Mouse (Mus musculus): Measurements from ENCODE around the gene Gm49336. TPM values are rescaled to one million over a fixed set of nuclear protein-coding genes. Genes with fewer than 3 reads are reported as not detected.

Gene Gm49336
- polyA plus RNA-seq, 1 experiment from 2014 or later: 50.9 TPM

DNA sequence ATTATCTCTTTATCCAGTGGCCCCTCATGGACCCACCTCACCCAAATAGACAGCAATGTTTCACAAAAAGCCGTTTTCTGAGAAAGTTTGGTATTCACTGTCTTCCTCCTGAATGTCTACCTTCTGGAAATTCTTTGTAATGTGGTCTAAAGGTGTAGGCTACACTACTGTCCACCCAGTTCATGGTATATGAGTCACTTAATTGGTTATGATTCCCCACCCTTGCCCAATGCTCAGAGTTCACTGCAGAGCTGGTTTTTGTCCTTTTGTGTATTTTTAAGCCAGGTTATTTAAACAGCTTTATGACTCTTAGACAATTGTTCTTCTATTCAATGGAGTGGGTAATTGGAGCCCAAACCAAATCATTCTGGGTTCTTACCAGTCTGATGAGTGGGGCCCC, 35.2 kb downstream of the Gm49336 start:
- Histone ChIP-seq H3K9ac (no peak overlapping the region), H3K27ac (no peak overlapping the region), H3K4me1 (no peaks in the 10 kb centered on the region), H3K4me2 (no peak overlapping the region), H3K36me3 (ENCODE audit: poor library complexity, severe bottlenecking) (peaks cover 39% of the 10 kb centered on the region), H3K4me3 (no peak overlapping the region), H3K27me3 (no peaks in the 10 kb centered on the region), H3K9me3 (replicated peaks) (no peaks in the 10 kb centered on the region)
- 89% methylated on average over 1 of the region's 1 CpGs for WGBS
- ATAC-seq: no peak

DNA sequence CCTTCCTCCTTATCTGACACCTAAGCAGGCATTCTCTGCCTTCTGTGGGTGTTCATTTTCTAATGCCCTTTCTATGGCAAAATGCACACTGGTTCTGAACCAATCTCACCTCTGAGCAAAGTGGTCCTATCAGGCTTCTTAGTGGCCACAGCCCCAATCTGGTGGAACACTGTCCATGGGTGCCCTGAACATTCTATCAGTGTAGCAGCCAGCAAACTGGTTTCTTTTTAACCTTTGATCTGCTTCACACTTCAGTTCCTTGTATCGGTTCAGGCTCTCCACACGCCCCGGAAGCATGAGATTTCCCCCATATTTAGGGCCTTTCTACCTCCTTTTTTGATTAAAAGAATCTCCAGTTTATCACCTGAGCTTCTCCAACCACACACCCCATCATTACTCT, 36.3 kb downstream of the Gm49336 start:
- H3K27ac ChIP-seq: no peak overlapping the region
- no peak overlapping the region for H3K9ac ChIP-seq
- ATAC-seq: no peak
- peaks cover 35% of the 10 kb centered on the region for H3K36me3 ChIP-seq (ENCODE audit: poor library complexity, severe bottlenecking)
- 95% methylated on average over 3 of the region's 3 CpGs for WGBS
- H3K4me2 ChIP-seq: no peak overlapping the region
- no peaks in the 10 kb centered on the region for H3K4me1 ChIP-seq
- H3K4me3 ChIP-seq: no peak overlapping the region
- no peaks in the 10 kb centered on the region for H3K9me3 ChIP-seq (replicated peaks)
- H3K27me3 ChIP-seq: no peaks in the 10 kb centered on the region

DNA sequence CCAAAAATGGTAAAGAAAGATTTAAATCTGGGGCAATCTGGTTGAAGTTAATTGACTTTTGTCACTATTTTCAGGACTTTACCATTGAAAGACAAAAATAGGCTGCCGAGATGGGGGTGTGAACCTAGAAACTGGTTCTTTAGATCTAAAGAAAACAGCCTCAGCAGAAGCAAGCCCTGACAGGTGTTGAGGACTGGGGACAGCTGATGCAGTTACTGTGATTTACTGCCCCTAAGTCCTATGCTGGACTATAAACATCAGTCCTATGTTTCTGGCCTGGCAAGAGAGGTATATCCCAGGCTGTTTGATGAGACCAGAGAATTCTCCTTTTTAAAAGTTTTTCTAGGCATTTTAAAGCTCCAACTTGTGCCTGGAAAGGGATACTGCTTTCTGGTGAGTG, 37.3 kb downstream of the Gm49336 start:
- no peaks in the 10 kb centered on the region for H3K27me3 ChIP-seq
- H3K4me2 ChIP-seq: no peak overlapping the region
- no peaks in the 10 kb centered on the region for H3K4me1 ChIP-seq
- H3K9ac ChIP-seq: no peak overlapping the region
- H3K4me3 ChIP-seq: no peak overlapping the region
- ATAC-seq: no peak
- peaks cover 26% of the 10 kb centered on the region for H3K36me3 ChIP-seq (ENCODE audit: poor library complexity, severe bottlenecking)
- no peak overlapping the region for H3K27ac ChIP-seq
- H3K9me3 ChIP-seq (replicated peaks): no peaks in the 10 kb centered on the region
- WGBS: 82% methylated on average over 1 of the region's 1 CpGs

DNA sequence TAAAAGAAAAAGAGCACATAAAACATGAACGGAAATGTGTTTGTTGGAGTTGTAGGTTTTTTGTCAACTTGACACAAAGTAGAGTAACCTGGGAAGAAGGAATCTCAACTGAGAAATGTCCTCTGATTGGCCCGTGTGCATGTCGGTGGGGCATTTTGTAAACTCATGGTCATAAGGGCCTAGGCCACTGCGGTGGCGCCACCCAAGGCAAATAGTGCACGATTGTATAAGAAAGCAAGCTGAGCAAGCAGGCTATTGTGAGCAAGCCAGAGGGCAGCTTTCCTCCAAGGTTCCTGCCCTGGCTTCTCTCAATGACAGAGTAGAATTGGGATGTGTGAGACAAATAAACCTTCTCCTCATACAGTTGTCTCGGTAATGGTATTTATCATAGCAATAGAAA, 42.1 kb downstream of the Gm49336 start:
- H3K4me3 ChIP-seq: no peak overlapping the region
- no peaks in the 10 kb centered on the region for H3K36me3 ChIP-seq (ENCODE audit: poor library complexity, severe bottlenecking)
- no peak overlapping the region for H3K9ac ChIP-seq
- WGBS: 93% methylated on average over 7 of the region's 7 CpGs
- no peak overlapping the region for H3K4me2 ChIP-seq
- ATAC-seq: no peak
- no peak overlapping the region for H3K27ac ChIP-seq
- no peaks in the 10 kb centered on the region for H3K4me1 ChIP-seq
- H3K9me3 ChIP-seq (replicated peaks): no peaks in the 10 kb centered on the region
- H3K27me3 ChIP-seq: no peaks in the 10 kb centered on the region

DNA sequence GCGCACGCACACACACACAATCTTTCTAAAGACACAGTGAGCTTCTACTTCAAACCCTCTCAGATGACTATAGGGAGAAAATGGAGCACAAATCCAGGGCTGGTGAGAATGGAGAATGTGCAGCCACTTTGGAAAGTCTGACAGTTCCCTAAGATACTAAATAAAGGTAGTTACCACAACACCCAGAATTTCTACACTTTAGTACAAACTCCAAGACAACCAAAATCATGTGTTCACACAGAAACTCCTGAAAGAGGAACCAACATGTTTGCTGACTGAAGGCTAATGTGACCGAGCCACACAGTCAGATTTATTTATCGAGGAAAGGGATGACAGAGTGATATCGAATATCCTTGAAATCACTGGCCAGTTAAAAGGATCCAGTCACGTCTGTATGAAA, 46.3 kb downstream of the Gm49336 start:
- H3K9ac ChIP-seq: no peak overlapping the region
- no peak overlapping the region for H3K4me2 ChIP-seq
- H3K4me1 ChIP-seq: no peaks in the 10 kb centered on the region
- H3K27ac ChIP-seq: no peak overlapping the region
- H3K27me3 ChIP-seq: no peaks in the 10 kb centered on the region
- ATAC-seq: no peak
- H3K36me3 ChIP-seq (ENCODE audit: poor library complexity, severe bottlenecking): no peaks in the 10 kb centered on the region
- H3K9me3 ChIP-seq (replicated peaks): no peaks in the 10 kb centered on the region
- H3K4me3 ChIP-seq: no peak overlapping the region
- 94% methylated on average over 6 of the region's 6 CpGs for WGBS

DNA sequence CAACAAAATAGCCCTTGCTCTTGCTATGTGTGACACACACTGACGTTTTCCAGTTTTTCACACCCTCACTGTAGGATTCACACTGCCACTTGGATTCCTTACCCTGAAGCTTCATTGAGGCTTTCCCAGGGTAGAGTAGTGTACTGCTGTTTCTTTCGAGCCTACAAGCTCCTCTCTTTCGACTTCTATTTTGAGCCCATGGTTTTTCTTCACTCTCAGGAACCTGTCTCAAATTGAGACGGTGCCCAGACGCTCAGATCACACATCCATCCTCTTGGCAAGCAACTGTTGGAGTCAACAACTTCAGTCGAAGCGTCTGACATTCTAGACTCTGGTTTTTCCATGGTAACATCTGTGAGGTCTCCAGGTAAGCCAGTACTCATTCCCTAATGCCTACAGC, 54.4 kb downstream of the Gm49336 start, which contains the start of gene Atp8a2:
Gene Atp8a2 (minus strand): TSS at position 296 of the 400 bp plus-strand sequence.
- no peak for ATAC-seq
- Histone ChIP-seq H3K4me1 (no peaks in the 10 kb centered on the region), H3K36me3 (ENCODE audit: poor library complexity, severe bottlenecking) (no peaks in the 10 kb centered on the region), H3K4me2 (no peak within 1 kb of the TSS), H3K9me3 (replicated peaks) (no peaks in the 10 kb centered on the region), H3K9ac (no peak within 1 kb of the TSS), H3K27ac (no peak within 1 kb of the TSS), H3K27me3 (no peaks in the 10 kb centered on the region), H3K4me3 (no peak within 1 kb of the TSS)
- 81% methylated on average over 7 of the region's 7 CpGs for WGBS

DNA sequence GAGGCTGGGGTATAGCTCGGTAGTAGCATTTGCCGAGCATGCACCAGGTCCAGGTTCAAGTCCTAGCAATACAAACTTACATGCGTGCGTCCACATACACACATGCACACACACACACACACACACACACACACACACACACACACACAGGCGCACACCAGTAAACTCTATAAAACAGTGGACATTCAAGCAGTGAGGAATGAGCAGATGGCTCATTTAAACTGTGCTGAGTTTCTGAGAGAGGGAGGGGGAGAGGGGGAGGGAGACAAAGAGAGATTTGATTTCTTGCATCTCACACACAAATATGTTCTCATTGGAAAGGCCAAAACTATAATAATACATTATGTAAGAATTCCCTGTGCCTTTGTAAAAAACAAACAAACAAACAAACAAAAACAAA, 55.3 kb downstream of the Gm49336 start:
- Histone ChIP-seq H3K4me1 (no peaks in the 10 kb centered on the region), H3K27me3 (no peaks in the 10 kb centered on the region), H3K4me2 (no peak overlapping the region), H3K4me3 (no peak overlapping the region), H3K27ac (no peak overlapping the region), H3K36me3 (ENCODE audit: poor library complexity, severe bottlenecking) (no peaks in the 10 kb centered on the region), H3K9ac (no peak overlapping the region), H3K9me3 (replicated peaks) (peaks cover 4% of the 10 kb centered on the region; the same call in 1 of the 2 replicates)
- WGBS: 83% methylated on average over 5 of the region's 5 CpGs
- peak; percentile 59; the same call in 1 of the 2 replicates for ATAC-seq

DNA sequence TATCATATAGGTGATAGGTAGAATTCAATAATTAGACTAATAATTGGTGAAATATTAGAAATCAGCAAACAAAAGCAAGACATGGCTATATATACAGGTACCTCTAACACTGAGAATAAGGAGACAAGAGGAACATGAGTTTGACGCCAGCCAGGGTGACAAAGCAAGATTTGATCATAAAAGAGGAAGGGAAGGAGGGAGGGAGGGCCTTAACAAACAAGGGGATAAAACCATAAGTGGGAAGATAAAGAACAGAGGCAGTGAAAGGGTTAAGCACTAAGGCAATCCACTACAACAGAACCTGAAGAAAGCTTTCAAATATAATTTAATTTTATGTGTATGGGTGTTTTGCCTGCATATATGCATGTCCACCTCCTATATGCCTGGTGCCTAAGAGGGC, 56.7 kb downstream of the Gm49336 start:
- no peak overlapping the region for H3K4me3 ChIP-seq
- ATAC-seq: no peak
- H3K27ac ChIP-seq: no peak overlapping the region
- H3K9ac ChIP-seq: no peak overlapping the region
- no peak overlapping the region for H3K4me2 ChIP-seq
- H3K4me1 ChIP-seq: no peaks in the 10 kb centered on the region
- WGBS: 94% methylated on average over 1 of the region's 1 CpGs
- no peaks in the 10 kb centered on the region for H3K36me3 ChIP-seq (ENCODE audit: poor library complexity, severe bottlenecking)
- peaks cover 4% of the 10 kb centered on the region; the same call in 1 of the 2 replicates for H3K9me3 ChIP-seq (replicated peaks)
- H3K27me3 ChIP-seq: no peaks in the 10 kb centered on the region

DNA sequence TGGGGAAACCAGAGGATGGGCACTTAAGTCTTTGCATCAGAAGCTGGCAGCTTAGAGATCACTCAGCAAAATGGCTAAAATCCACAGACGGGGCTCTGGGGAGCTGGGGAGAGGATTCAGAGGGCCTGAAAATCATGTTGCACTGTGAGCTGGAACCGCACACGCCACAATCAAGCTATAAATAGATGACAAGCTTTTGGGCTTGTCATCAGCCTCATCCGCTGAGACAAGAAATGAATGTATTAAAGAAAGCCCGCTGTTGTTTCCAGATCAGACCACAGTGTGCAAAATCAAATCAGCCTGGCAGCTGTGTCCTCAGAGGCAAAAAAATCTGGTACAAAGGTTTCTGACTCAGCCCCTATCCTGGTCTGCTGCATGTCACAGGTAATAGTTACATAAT, 61.5 kb downstream of the Gm49336 start:
- Histone ChIP-seq H3K4me2 (no peak overlapping the region), H3K9me3 (replicated peaks) (peaks cover 4% of the 10 kb centered on the region; the same call in 1 of the 2 replicates), H3K4me1 (no peaks in the 10 kb centered on the region), H3K27me3 (no peaks in the 10 kb centered on the region), H3K9ac (no peak overlapping the region), H3K4me3 (no peak overlapping the region), H3K36me3 (ENCODE audit: poor library complexity, severe bottlenecking) (no peaks in the 10 kb centered on the region), H3K27ac (no peak overlapping the region)
- ATAC-seq: no peak
- WGBS: 85% methylated on average over 5 of the region's 5 CpGs

DNA sequence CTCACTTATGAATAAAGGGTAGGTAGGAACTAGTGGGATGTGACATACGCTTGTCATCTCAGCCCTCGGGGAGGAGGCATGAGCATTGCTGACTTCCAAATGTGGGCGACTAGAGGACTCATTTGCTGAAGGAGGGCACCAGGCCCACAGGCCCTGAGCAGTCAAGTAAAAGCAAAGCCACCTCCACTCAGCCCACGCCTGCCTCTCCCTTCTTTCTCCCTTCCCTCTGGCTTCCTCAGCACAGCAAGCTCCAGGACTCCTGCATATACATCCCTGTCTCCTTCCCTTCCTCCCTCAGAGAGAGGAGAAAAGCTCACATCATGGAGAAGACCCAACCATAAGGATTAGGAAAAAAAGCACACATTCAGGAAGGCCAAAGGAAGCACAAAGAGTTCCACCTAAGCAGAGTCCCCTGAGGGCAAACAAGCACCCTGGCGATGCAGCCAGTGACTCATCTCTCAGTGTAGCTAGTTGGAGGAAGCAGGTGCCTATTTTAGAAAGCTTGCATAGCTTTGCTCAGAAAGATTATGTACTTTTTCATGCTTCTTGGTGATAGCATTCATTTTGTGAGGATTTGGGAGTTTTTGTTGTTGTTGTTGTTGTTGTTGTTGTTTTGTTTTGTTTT, 63.0 kb downstream of the Gm49336 start:
- H3K9me3 ChIP-seq (replicated peaks): peaks cover 4% of the 10 kb centered on the region; the same call in 1 of the 2 replicates
- H3K4me3 ChIP-seq: no peak overlapping the region
- no peak overlapping the region for H3K4me2 ChIP-seq
- H3K36me3 ChIP-seq (ENCODE audit: poor library complexity, severe bottlenecking): no peaks in the 10 kb centered on the region
- H3K9ac ChIP-seq: no peak overlapping the region
- WGBS: 82% methylated on average over 4 of the region's 5 CpGs
- H3K4me1 ChIP-seq: no peaks in the 10 kb centered on the region
- no peaks in the 10 kb centered on the region for H3K27me3 ChIP-seq
- no peak overlapping the region for H3K27ac ChIP-seq
- no peak for ATAC-seq

DNA sequence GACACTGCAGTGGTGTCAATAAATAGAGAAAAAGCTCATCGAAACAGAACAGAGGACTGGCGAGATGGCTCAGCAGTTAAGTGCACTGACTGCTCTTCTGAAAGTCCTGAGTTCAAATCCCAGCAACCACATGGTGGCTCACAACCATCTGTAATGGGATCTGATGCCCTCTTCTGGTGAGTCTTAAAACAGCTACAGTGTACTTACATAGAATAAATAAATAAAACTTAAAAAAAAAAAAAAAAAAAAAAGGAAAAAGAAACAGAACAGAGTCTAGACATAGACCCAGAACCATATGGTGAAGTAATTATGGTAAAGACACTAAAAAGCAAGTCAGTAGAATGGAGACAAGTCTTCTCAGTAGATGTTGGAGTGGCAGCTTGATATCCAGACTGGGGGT, 70.0 kb downstream of the Gm49336 start:
- ATAC-seq: no peak
- 93% methylated on average over 2 of the region's 2 CpGs for WGBS
- Histone ChIP-seq H3K9me3 (replicated peaks) (no peaks in the 10 kb centered on the region), H3K4me2 (no peak overlapping the region), H3K27me3 (peaks cover 15% of the 10 kb centered on the region), H3K27ac (no peak overlapping the region), H3K4me3 (no peak overlapping the region), H3K36me3 (ENCODE audit: poor library complexity, severe bottlenecking) (no peaks in the 10 kb centered on the region), H3K9ac (no peak overlapping the region), H3K4me1 (peaks cover 11% of the 10 kb centered on the region; the same call in 1 of the 2 replicates)

DNA sequence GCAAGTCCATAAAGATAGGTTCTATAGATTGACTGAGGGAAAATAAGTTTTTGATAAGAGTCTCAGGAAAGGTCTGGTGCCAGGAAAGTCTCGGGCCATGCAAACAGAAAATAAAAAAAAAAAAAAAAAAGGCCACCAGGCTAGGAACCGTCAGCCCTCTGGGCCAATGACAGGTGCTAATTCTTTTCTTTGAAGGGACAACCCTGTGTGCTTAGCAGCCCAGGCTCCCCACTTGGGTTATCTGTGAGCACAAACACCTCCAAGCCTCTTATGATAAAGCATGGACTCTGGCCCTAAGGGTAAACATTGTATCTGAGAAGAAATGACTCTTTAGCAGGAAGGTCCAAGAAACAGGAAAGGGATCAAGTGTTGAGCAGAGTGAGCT, 72.7 kb downstream of the Gm49336 start:
- H3K9me3 ChIP-seq (replicated peaks): no peaks in the 10 kb centered on the region
- H3K4me3 ChIP-seq: peak overlapping the region; percentile 73
- peak overlapping the region; percentile 97 for H3K4me2 ChIP-seq
- H3K9ac ChIP-seq: 0 out of 2 replicates have a peak overlapping the region, but pooled peaks have one; percentile 86
- peaks cover 34% of the 10 kb centered on the region for H3K27me3 ChIP-seq
- ATAC-seq: no peak
- H3K36me3 ChIP-seq (ENCODE audit: poor library complexity, severe bottlenecking): no peaks in the 10 kb centered on the region
- peaks cover 11% of the 10 kb centered on the region; the same call in 1 of the 2 replicates for H3K4me1 ChIP-seq
- WGBS: 53% methylated on average over 2 of the region's 2 CpGs
- H3K27ac ChIP-seq: no peak overlapping the region
